Comparison of ENCODE assay signal across 10 mouse cellular contexts in the genomic region with DNA sequence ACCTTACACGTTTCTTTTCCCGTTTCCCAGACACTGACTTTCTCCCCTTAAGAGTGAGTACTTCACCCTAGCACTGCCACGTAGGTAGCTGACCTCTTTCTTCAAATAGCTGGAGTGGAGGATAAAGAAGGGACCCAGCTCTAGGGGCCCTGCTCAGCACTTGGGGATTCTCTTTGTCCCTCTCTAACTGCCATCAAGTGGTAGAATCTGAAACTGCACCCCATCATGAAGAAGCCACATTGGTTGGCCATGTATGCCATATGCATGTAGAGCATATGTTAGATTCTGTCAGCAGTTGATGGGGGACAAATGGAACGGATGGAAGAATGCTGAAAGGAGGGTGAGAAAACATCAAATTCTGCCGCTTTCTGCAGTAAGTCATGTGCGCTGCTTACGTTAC.
DNase-seq lines count a peak whose midpoint lies in the region; ATAC-seq and TF ChIP-seq lines count a peak whose summit lies in the region.
"Had no signal": no experiment of that assay in that cellular context is flagged by ENCODE, and none has a peak within 500 bp of the region (broad histone marks: within the 10 kb centered on the region; RNA-seq: fewer than 3 reads in every experiment).

No protein-coding gene starts in this region.

- H3K4me2 ChIP-seq in embryonic facial prominence, embryonic 14.5 days (ENCODE audit: low read depth, low read length): no peak overlapping the region
- H3K4me2 ChIP-seq in midbrain, postnatal 0 days (ENCODE audit: low read depth, low read length, poor library complexity, severe bottlenecking): no peak overlapping the region
- no peak overlapping the region for H3K4me2 ChIP-seq in heart, embryonic 11.5 days
- H3K4me2 ChIP-seq: heart, embryonic 15.5 days had no signal

- no peaks in the 10 kb centered on the region for H3K36me3 ChIP-seq in embryonic facial prominence, embryonic 14.5 days (ENCODE audit: control insufficient read depth, insufficient read depth, low read length)
- no peaks in the 10 kb centered on the region for H3K36me3 ChIP-seq in midbrain, postnatal 0 days (ENCODE audit: insufficient read depth, low read length)
- H3K36me3 ChIP-seq in heart, embryonic 11.5 days (ENCODE audit: control insufficient read depth, insufficient read depth, low read length): no peaks in the 10 kb centered on the region
- H3K36me3 ChIP-seq: heart, embryonic 15.5 days had no signal

- WGBS in embryonic facial prominence, embryonic 14.5 days: 54% methylated on average over 7 of the region's 7 CpGs
- WGBS in midbrain, postnatal 0 days: 66% methylated on average over 7 of the region's 7 CpGs
- 54% methylated on average over 7 of the region's 7 CpGs for WGBS in heart, embryonic 11.5 days (ENCODE audit: insufficient replicate concordance)

- intact Hi-C loops in left cerebral cortex, adult 2 months (cut with DNase I): no loop called here
- intact Hi-C loops in left cerebral cortex, postnatal 4 days (cut with DNase I): no loop called here

- ATAC-seq in embryonic facial prominence, embryonic 14.5 days (ENCODE audit: low read depth): 0 out of 2 replicates have a peak, but pooled peaks have one; percentile 41
- no peak for ATAC-seq in midbrain, postnatal 0 days (ENCODE audit: low FRiP score)
- ATAC-seq in heart, embryonic 11.5 days (replicated peaks; ENCODE audit: insufficient number of reproducible peaks, low FRiP score, low TSS enrichment): no peak

- no peaks in the 10 kb centered on the region for H3K27me3 ChIP-seq in embryonic facial prominence, embryonic 14.5 days (replicated peaks; ENCODE audit: control insufficient read depth, insufficient read depth, low read length)
- H3K27me3 ChIP-seq in midbrain, postnatal 0 days (ENCODE audit: insufficient read depth, low read length): no peaks in the 10 kb centered on the region
- H3K27me3 ChIP-seq in heart, embryonic 11.5 days (ENCODE audit: control insufficient read depth, insufficient read depth, low read length): no peaks in the 10 kb centered on the region
- H3K27me3 ChIP-seq: heart, embryonic 15.5 days had no signal

- H3K9me3 ChIP-seq in embryonic facial prominence, embryonic 14.5 days (ENCODE audit: control insufficient read depth, low read length): no peaks in the 10 kb centered on the region
- no peaks in the 10 kb centered on the region for H3K9me3 ChIP-seq in midbrain, postnatal 0 days (ENCODE audit: low read length)
- H3K9me3 ChIP-seq in heart, embryonic 11.5 days (replicated peaks; ENCODE audit: control insufficient read depth, low read length): no peaks in the 10 kb centered on the region
- H3K9me3 ChIP-seq: heart, embryonic 15.5 days had no signal

- no peak for DNase-seq in left cerebral cortex, adult 2 months (ENCODE audit: extremely low spot score in 1 of 2, low spot score in 2 of 2)
- no peak for DNase-seq in left cerebral cortex, postnatal 4 days
- peak; percentile 46 for DNase-seq in R1 (ENCODE audit: low read depth, low spot score)
- DNase-seq in embryonic facial prominence, embryonic 14.5 days (ENCODE audit: low spot score): peak; percentile 31
- DNase-seq in midbrain, postnatal 0 days (ENCODE audit: low spot score): no peak
- no peak for DNase-seq in urinary bladder, postnatal 10 days (ENCODE audit: low spot score)
- no peak for DNase-seq in spleen, postnatal 10 days (ENCODE audit: low spot score in 2 of 2)

- H3K9ac ChIP-seq in embryonic facial prominence, embryonic 14.5 days (ENCODE audit: low read depth, low read length): no peak overlapping the region
- no peak overlapping the region for H3K9ac ChIP-seq in midbrain, postnatal 0 days (replicated peaks; ENCODE audit: low read length, poor library complexity, severe bottlenecking)
- H3K9ac ChIP-seq in heart, embryonic 11.5 days (ENCODE audit: low read depth, low read length): no peak overlapping the region
- H3K9ac ChIP-seq: heart, embryonic 15.5 days had no signal

- TF ChIP-seq CTCF in left cerebral cortex, adult 2 months (IDR thresholded peaks at IDR 0.05): peak; percentile 16
- TF ChIP-seq CTCF in midbrain, postnatal 0 days (IDR thresholded peaks at IDR 0.05): peak; percentile 47

- H3K4me3 ChIP-seq in left cerebral cortex, adult 2 months: no peak overlapping the region
- H3K4me3 ChIP-seq in embryonic facial prominence, embryonic 14.5 days (ENCODE audit: low read depth, low read length): no peak overlapping the region
- no peak overlapping the region for H3K4me3 ChIP-seq in midbrain, postnatal 0 days (ENCODE audit: low read depth, low read length)
- no peak overlapping the region for H3K4me3 ChIP-seq in heart, embryonic 11.5 days (ENCODE audit: low read depth, low read length)
- H3K4me3 ChIP-seq: heart, embryonic 15.5 days; myocyte had no signal

- no peak overlapping the region for H3K27ac ChIP-seq in left cerebral cortex, adult 2 months
- H3K27ac ChIP-seq in embryonic facial prominence, embryonic 14.5 days (replicated peaks; ENCODE audit: low read depth, low read length): no peak overlapping the region
- H3K27ac ChIP-seq in midbrain, postnatal 0 days (ENCODE audit: low read depth, low read length): no peak overlapping the region
- no peak overlapping the region for H3K27ac ChIP-seq in heart, embryonic 11.5 days (ENCODE audit: low read depth, low read length)
- H3K27ac ChIP-seq: heart, embryonic 15.5 days had no signal

- no peaks in the 10 kb centered on the region for H3K4me1 ChIP-seq in embryonic facial prominence, embryonic 14.5 days (ENCODE audit: control insufficient read depth, insufficient read depth, low read length)
- H3K4me1 ChIP-seq in midbrain, postnatal 0 days (ENCODE audit: insufficient read depth, low read length): no peaks in the 10 kb centered on the region
- no peaks in the 10 kb centered on the region for H3K4me1 ChIP-seq in heart, embryonic 11.5 days (ENCODE audit: control insufficient read depth, insufficient read depth, low read length)
- H3K4me1 ChIP-seq: heart, embryonic 15.5 days had no signal

Comparison
In these comparisons a context has a peak if more than half of its experiments do, and no peak if none do; other contexts are left out.
1. DNase-seq: peak in R1 (single experiment) and embryonic facial prominence, embryonic 14.5 days (single experiment); none in left cerebral cortex, adult 2 months (0 of 2), left cerebral cortex, postnatal 4 days (single experiment), midbrain, postnatal 0 days (single experiment), urinary bladder, postnatal 10 days (single experiment) and spleen, postnatal 10 days (0 of 2).